Mouse (Mus musculus): ENCODE measurements around the gene Fem1a. TPM values are rescaled to one million over a fixed set of nuclear protein-coding genes. Genes with fewer than 3 reads are reported as not detected.

Fem1a gene
- polyA plus RNA-seq, 1 experiment from 2014 or later: 18.2 TPM

MicroRNAs within 50 kb of the gene (microRNA counts, 519-probe panel; counts per million panel counts)
- 3,668 counts per million, percentile 38 among the panel's probes with 10 or more counts for microRNA mmu-miR-7b

Small RNA genes within 50 kb of the gene (microRNA-seq; reads per million reads assigned to microRNA genes)
- 1,190 reads per million, percentile 79 among the genes with 10 or more reads in this experiment for gene Mir7b

Other genes starting within 250 kb of the Fem1a start
- 130 and 135 TPM in 2 replicates for gene Sh3gl1, start 220.2 kb upstream of the Fem1a start, polyA plus RNA-seq (2016; fragmentation: Nextera tagmentation; extraction: Ambion mirVana)
- gene Chaf1a, start 216.4 kb upstream of the Fem1a start, polyA plus RNA-seq (2016; fragmentation: Nextera tagmentation; extraction: Ambion mirVana): 39.1 and 43.4 TPM in 2 replicates
- gene Ubxn6, start 181.8 kb upstream of the Fem1a start, polyA plus RNA-seq (2016; fragmentation: Nextera tagmentation; extraction: Ambion mirVana): 49.7 and 50.8 TPM in 2 replicates
- 183 and 188 TPM in 2 replicates for gene Hdgfl2, start 177.2 kb upstream of the Fem1a start, polyA plus RNA-seq (2016; fragmentation: Nextera tagmentation; extraction: Ambion mirVana)
- gene Plin4, start 147.0 kb upstream of the Fem1a start, polyA plus RNA-seq (2016; fragmentation: Nextera tagmentation; extraction: Ambion mirVana): 0.06 and 0.18 TPM in 2 replicates
- gene Plin5, start 139.2 kb upstream of the Fem1a start, polyA plus RNA-seq (2016; fragmentation: Nextera tagmentation; extraction: Ambion mirVana): 0.22 TPM in 1 of 2 replicates, not detected in the other
- 0.18 and 0.27 TPM in 2 replicates for gene Lrg1, start 134.8 kb upstream of the Fem1a start, polyA plus RNA-seq (2016; fragmentation: Nextera tagmentation; extraction: Ambion mirVana)
- 4.8 and 5.4 TPM in 2 replicates for gene Sema6b, start 116.5 kb upstream of the Fem1a start, polyA plus RNA-seq (2016; fragmentation: Nextera tagmentation; extraction: Ambion mirVana)
- gene Tnfaip8l1, start 94.3 kb upstream of the Fem1a start, polyA plus RNA-seq (2016; fragmentation: Nextera tagmentation; extraction: Ambion mirVana): 7.5 TPM in 2 replicates
- 54.5 and 57.3 TPM in 2 replicates for gene Mydgf, start 72.9 kb upstream of the Fem1a start, polyA plus RNA-seq (2016; fragmentation: Nextera tagmentation; extraction: Ambion mirVana)
- 43.4 and 48.6 TPM in 2 replicates for gene Dpp9, start 37.9 kb upstream of the Fem1a start, polyA plus RNA-seq (2016; fragmentation: Nextera tagmentation; extraction: Ambion mirVana)
- 1.5 and 1.7 TPM in 2 replicates for gene Ticam1, start 20.0 kb downstream of the Fem1a start, polyA plus RNA-seq (2016; fragmentation: Nextera tagmentation; extraction: Ambion mirVana)
- 28.6 and 28.8 TPM in 2 replicates for gene Plin3, start 36.1 kb downstream of the Fem1a start, polyA plus RNA-seq (2016; fragmentation: Nextera tagmentation; extraction: Ambion mirVana)
- not detected in 2 replicates for gene Arrdc5, start 43.5 kb downstream of the Fem1a start, polyA plus RNA-seq (2016; fragmentation: Nextera tagmentation; extraction: Ambion mirVana)
- 187 and 198 TPM in 2 replicates for gene Uhrf1, start 46.5 kb downstream of the Fem1a start, polyA plus RNA-seq (2016; fragmentation: Nextera tagmentation; extraction: Ambion mirVana)
- gene Kdm4b, start 69.3 kb downstream of the Fem1a start, polyA plus RNA-seq (2016; fragmentation: Nextera tagmentation; extraction: Ambion mirVana): 61.6 and 63.4 TPM in 2 replicates
- gene Ptprs, start 219.7 kb downstream of the Fem1a start, polyA plus RNA-seq (2016; fragmentation: Nextera tagmentation; extraction: Ambion mirVana): 330 and 331 TPM in 2 replicates